Mouse (Mus musculus): ENCODE measurements around the gene Hif3a.

Hif3a gene

GRCm38 (mm10) chr7:16995345-16995744, 66.9 kb downstream of the Hif3a start:
- in situ Hi-C loops (cut with MboI; ENCODE audit: low sequenced_read_pairs): loop anchor here (5.0 kb wide), 1 partner anchor 43 kb away; no protein-coding TSS in a partner anchor

GRCm38 (mm10) chr7:16994400-16994799, 67.8 kb downstream of the Hif3a start:
- in situ Hi-C loops (cut with MboI; ENCODE audit: low sequenced_read_pairs): no loop called here

- in situ Hi-C loops (cut with MboI; ENCODE audit: low sequenced_read_pairs): no loop called here
These were observed 68.4 kb downstream of the Hif3a start for GRCm38 (mm10) chr7:16993651-16994399.

GRCm38 (mm10) chr7:16992451-16992807, 69.8 kb downstream of the Hif3a start, which contains the start of gene Ccdc8:
Gene Ccdc8, plus strand, starts transcription at chr7:16992708.
- in situ Hi-C loops (cut with MboI; ENCODE audit: low sequenced_read_pairs): no loop called here

- in situ Hi-C loops (cut with MboI; ENCODE audit: low sequenced_read_pairs): no loop called here
These were observed 70.4 kb downstream of the Hif3a start for GRCm38 (mm10) chr7:16991681-16992450.

GRCm38 (mm10) chr7:16990006-16990744, 72.1 kb downstream of the Hif3a start:
- in situ Hi-C loops (cut with MboI; ENCODE audit: low sequenced_read_pairs): no loop called here

GRCm38 (mm10) chr7:16988405-16988804, 73.8 kb downstream of the Hif3a start:
- in situ Hi-C loops (cut with MboI; ENCODE audit: low sequenced_read_pairs): no loop called here

GRCm38 (mm10) chr7:16987541-16988149, 74.6 kb downstream of the Hif3a start:
- in situ Hi-C loops (cut with MboI; ENCODE audit: low sequenced_read_pairs): no loop called here

GRCm38 (mm10) chr7:16982859-16983568, 79.2 kb downstream of the Hif3a start, which contains the start of gene Gm42372:
Gene Gm42372, plus strand, starts transcription at chr7:16983086.
- in situ Hi-C loops (cut with MboI; ENCODE audit: low sequenced_read_pairs): no loop called here

All from CH12F3 (cell line).